Mouse (Mus musculus): ENCODE results near the gene Olfr63.
"Not testable (repeated sequence)": the region's sequence is repeated elsewhere in the genome, so short reads cannot be mapped to it uniquely, and the experiment has no call there.

Olfr63 gene

DNA sequence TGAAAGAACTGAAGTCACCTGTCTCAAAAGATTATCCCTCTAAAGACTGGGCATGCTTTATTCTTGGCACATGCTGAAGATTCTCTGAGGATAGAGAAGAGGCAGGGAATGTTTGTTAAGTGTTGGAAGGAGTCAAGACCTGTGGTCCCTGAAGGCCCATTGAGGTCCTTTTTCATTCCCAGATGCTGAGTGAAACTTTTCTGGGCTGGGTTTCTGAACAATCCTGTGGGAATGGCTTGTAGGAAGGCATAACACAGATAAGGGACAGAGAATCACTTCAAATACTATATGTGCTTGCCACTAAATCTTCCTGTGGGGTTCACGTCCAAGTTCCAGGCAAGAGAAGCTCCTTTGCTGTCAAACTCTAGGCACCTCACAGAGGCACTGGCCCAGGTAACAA, at the start of gene Olfr63:
Gene Olfr63 (plus strand): TSS at position 301 of the 400 bp plus-strand sequence.
- DNase-seq (ENCODE audit: low spot score), result no peak

GRCm38 (mm10) chr17:33221590-33221989, 42.9 kb upstream of the Olfr63 start, which contains the start of gene Olfr1564:
Gene Olfr1564, minus strand, starts transcription at chr17:33221690.
- no peak for DNase-seq (ENCODE audit: low spot score)

DNA sequence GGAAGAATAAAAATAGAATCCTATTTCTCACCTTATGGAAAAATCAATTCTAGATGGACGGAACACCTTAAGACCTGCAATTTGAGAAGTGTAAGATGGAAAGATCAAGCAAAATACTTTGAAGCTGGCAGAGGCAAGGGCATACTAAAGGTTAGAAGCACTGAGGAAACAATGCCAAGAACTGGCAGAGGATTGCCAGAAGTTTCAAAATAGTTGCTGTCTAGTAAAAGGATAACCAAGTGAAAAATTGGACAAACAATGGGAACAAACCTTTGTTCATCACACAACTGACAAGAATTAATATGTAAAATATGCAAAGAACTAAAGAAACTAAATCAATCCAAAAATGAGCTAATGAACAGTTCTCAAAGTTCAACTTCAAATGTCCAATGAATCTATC, 27.8 kb upstream of the Olfr63 start:
- DNase-seq (ENCODE audit: low spot score), result not testable (repeated sequence)

DNA sequence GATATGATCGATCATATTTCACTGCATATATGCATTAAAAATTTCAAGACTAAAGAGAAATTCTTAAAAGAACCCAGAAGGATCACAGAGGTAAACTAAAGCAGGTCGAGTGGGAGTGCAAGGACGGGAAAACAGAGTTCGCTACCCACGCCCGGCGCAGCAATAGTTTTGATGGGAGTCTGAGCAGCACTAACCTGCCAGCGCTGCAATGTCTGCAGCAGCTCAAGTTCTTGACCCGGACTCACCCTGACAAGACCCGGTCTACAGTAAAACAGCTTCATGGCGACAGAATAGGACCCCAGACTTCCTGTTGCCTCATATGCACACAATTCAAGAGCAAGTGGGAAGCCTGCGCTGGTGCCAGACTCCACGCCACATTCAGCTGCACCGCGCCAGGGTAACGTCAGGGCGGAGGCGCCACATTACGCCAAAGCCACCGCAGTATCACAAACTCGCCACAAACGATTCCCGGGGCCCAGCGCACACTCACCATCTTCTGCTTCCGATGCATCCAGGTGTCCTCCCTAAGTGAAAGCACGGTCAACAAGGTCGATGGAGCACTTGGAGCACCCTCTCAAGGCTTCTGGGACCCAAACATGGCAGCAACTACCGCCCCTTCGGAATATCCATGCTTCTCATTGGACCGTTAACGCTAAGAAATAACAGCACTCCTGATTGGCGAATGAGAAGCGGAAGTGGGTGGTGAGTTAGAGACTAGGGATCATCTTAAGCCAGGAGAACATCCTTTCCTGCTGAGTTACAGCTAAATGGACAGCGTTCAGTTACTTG, 9.8 kb upstream of the Olfr63 start, which contains the start of gene Zfp955a:
Gene Zfp955a (minus strand): TSS at position 616 of the 789 bp plus-strand sequence.
- DNase-seq (ENCODE audit: low spot score), result not testable (repeated sequence)

- DNase-seq (ENCODE audit: low spot score), result not testable (repeated sequence)
Observed at GRCm38 (mm10) chr17:33255319-33255657, 9.2 kb upstream of the Olfr63 start.

GRCm38 (mm10) chr17:33268907-33269306, 4.4 kb downstream of the Olfr63 start:
- DNase-seq (ENCODE audit: low spot score), result no peak

GRCm38 (mm10) chr17:33289039-33289875, 24.8 kb downstream of the Olfr63 start, which contains the start of gene Zfp955b:
Gene Zfp955b, plus strand, starts transcription at chr17:33289544.
- DNase-seq (ENCODE audit: low spot score), result not testable (repeated sequence)

DNA sequence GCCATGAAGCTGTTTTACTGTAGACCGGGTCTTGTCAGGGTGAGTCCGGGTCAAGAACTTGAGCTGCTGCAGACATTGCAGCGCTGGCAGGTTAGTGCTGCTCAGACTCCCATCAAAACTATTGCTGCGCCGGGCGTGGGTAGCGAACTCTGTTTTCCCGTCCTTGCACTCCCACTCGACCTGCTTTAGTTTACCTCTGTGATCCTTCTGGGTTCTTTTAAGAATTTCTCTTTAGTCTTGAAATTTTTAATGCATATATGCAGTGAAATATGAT, 25.3 kb downstream of the Olfr63 start:
- not testable (repeated sequence) for DNase-seq (ENCODE audit: low spot score)

Measured in T-cell, adult 2 months (primary cell).